Mouse (Mus musculus) forebrain, embryonic 13.5 days (tissue): ENCODE measurements around the gene Plekha7. TPM values are rescaled to one million over a fixed set of nuclear protein-coding genes. Genes with fewer than 3 reads are reported as not detected.
"Not testable (repeated sequence)": the region's sequence is repeated elsewhere in the genome, so short reads cannot be mapped to it uniquely, and the experiment has no call there.

Experiments
- ATAC-seq: fragments of 200-750 bp; cut with Nextera tagmentation; 2 replicates; pipeline ENCODE4 v1.8.0; 2017
- H3K27ac ChIP-seq: fragments of 300-500 bp; sonication (generic); 2 replicates; pipeline ENCODE4 v1.5.1; 2015; ENCODE audit warnings: inconsistent platforms, mild to moderate bottlenecking, moderate library complexity
- H3K27me3 ChIP-seq: fragments of 300-500 bp; sonication (generic); 2 replicates; pipeline ENCODE4 v1.6.1; 2015; ENCODE audit warnings: mild to moderate bottlenecking, inconsistent platforms
- H3K36me3 ChIP-seq: fragments of 300-500 bp; sonication (generic); 2 replicates; pipeline ENCODE4 v1.6.1; 2015; ENCODE audit warnings: mild to moderate bottlenecking, inconsistent platforms; ENCODE audit not compliant: poor library complexity, severe bottlenecking
- H3K4me1 ChIP-seq: fragments of 300-500 bp; sonication (generic); 2 replicates; pipeline ENCODE4 v1.6.1; 2015; ENCODE audit warnings: inconsistent platforms
- H3K4me2 ChIP-seq: fragments of 300-500 bp; sonication (generic); 2 replicates; pipeline ENCODE4 v1.6.1; 2015; ENCODE audit warnings: inconsistent platforms, mild to moderate bottlenecking, moderate library complexity
- H3K4me3 ChIP-seq: fragments of 300-500 bp; sonication (generic); 2 replicates; pipeline ENCODE4 v1.5.1; 2015; ENCODE audit warnings: mild to moderate bottlenecking, inconsistent platforms
- H3K9ac ChIP-seq: fragments of 300-500 bp; sonication (generic); 2 replicates; pipeline ENCODE4 v1.6.1; 2015; ENCODE audit warnings: mild to moderate bottlenecking, inconsistent platforms
- H3K9me3 ChIP-seq: fragments of 300-500 bp; sonication (generic); replicated peaks from 2 replicates; pipeline ENCODE4 v1.6.1; 2016; ENCODE audit warnings: inconsistent platforms
- WGBS: fragments of 180-500 bp; shearing (Covaris S2); methylation state at CpG from one replicate; pipeline ENCODE4 v1.1.7; 2015; 5-methylcytosine and 5-hydroxymethylcytosine counted together
- polyA plus RNA-seq: library from polyadenylated mRNA; unstranded; fragments of >200 nt; fragmentation: Nextera tagmentation; extraction: Ambion mirVana; gene quantifications from 2 replicates; pipeline ENCODE4 v1.2.1, GENCODE M21; 2015

The Plekha7 gene
- polyA plus RNA-seq, 1 experiment from 2014 or later = 13.1 TPM

DNA sequence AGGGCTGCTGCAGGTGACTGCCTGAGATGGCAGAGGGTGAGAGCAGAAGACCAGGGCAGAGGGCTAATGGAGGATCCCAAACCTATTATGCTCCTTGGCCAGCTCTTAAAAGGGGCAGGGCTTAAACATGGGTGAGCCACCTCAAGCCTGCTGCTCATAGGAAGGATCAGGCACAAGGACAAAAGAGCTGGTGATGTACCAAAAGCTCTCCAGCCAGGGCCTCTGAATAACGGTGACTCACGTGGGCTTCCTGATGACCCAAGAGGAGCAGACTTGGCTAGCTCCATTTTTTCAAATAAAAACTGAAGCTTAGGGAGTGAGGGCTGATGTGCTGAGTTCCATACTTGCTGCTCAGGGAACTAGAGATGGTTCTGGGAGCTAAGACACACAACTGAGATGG lies 192.2 kb downstream of the Plekha7 start:
- Histone ChIP-seq H3K27me3 (no peaks in the 10 kb centered on the region), H3K36me3 (no peaks in the 10 kb centered on the region), H3K9me3 (no peaks in the 10 kb centered on the region), H3K4me2 (no peak overlapping the region), H3K4me3 (no peak overlapping the region), H3K9ac (no peak overlapping the region), H3K27ac (no peak overlapping the region), H3K4me1 (peaks cover 4% of the 10 kb centered on the region)
- 72% methylated on average over 2 of the region's 2 CpGs for WGBS
- no peak for ATAC-seq

DNA sequence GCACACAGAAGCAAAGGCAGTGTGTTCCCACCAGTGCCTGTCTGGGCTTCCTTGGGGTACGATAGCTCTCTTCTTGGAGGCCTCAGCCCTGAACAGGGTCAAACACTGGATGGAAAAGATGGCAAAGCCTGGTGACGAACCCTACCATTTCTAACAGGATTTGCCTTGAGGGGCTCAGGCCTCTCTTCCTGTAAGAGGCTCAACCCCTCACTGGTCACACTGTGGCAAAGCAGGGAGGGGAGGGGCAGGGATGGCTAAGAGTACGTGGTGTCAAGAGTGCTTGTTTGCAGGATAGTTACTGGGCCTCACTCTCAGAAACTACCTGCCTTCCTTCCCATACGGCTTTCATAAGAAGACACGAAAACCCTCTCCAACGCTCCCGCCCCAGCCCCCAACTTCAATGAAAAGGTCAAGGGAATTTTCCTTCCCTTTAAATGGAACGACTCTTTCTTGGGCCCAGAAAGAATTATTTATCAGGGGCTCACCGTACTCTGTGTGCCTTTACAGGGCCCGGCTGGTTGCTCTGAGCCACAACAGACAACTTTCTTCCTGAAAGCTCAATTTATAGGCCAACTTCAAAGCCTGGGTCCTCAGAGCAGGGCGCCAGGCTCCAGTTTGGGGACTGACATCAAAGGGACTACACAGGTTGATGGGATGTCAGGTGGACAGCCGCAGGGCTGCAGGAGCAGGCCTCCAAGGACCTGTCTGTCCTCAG lies 192.8 kb downstream of the Plekha7 start:
- no peak overlapping the region for H3K4me3 ChIP-seq
- H3K9ac ChIP-seq = no peak overlapping the region
- H3K27ac ChIP-seq = no peak overlapping the region
- no peaks in the 10 kb centered on the region for H3K36me3 ChIP-seq
- 80% methylated on average over 12 of the region's 12 CpGs for WGBS
- no peaks in the 10 kb centered on the region for H3K27me3 ChIP-seq
- no peaks in the 10 kb centered on the region for H3K9me3 ChIP-seq
- no peak for ATAC-seq
- no peak overlapping the region for H3K4me2 ChIP-seq
- no peaks in the 10 kb centered on the region for H3K4me1 ChIP-seq

- ATAC-seq = no peak
- no peak overlapping the region for H3K27ac ChIP-seq
- WGBS = 91% methylated on average over 6 of the region's 6 CpGs
Measured at GRCm38 (mm10) chr7:116111546-116111945, 196.6 kb downstream of the Plekha7 start.

DNA sequence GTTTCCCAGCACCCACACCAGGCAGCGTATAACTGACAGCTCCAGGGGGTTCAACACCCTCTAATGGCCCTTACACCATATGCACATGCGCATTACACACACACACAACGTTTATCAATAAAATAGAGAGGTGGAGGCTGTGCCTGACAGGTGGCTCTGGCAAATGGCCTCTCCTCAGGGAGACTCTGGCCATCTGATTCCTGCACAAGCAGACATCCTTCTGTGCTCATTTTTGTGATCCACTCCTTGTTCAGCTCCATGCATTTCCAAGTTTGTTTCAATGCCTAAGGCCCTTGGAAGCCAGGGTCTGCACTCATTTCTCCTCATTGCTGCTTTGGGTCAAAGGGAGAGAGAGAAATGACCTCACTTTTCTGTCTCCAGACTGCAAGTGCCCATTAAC lies 197.5 kb downstream of the Plekha7 start:
- WGBS = 81% methylated on average over 3 of the region's 3 CpGs

More at GRCm38 (mm10) chr7:116111546-116111945, 196.6 kb downstream of the Plekha7 start:
- Histone ChIP-seq H3K4me1 (no peaks in the 10 kb centered on the region), H3K4me2 (no peak overlapping the region), H3K4me3 (no peak overlapping the region), H3K27me3 (no peaks in the 10 kb centered on the region), H3K9ac (no peak overlapping the region), H3K36me3 (peaks cover 12% of the 10 kb centered on the region), H3K9me3 (no peaks in the 10 kb centered on the region)

GRCm38 (mm10) chr7:116103091-116103490 lies 205.1 kb downstream of the Plekha7 start:
- H3K4me3 ChIP-seq = no peak overlapping the region
- no peak overlapping the region for H3K9ac ChIP-seq
- no peak overlapping the region for H3K27ac ChIP-seq
- no peaks in the 10 kb centered on the region for H3K9me3 ChIP-seq
- no peak for ATAC-seq
- no peak overlapping the region for H3K4me2 ChIP-seq
- no peaks in the 10 kb centered on the region for H3K27me3 ChIP-seq
- no peaks in the 10 kb centered on the region for H3K4me1 ChIP-seq
- H3K36me3 ChIP-seq = peaks cover 72% of the 10 kb centered on the region
- WGBS = 95% methylated on average over 9 of the region's 9 CpGs

More for the DNA sequence above, 197.5 kb downstream of the Plekha7 start:
- no peaks in the 10 kb centered on the region for H3K4me1 ChIP-seq
- ATAC-seq = no peak
- H3K4me3 ChIP-seq = no peak overlapping the region
- H3K9ac ChIP-seq = no peak overlapping the region
- peaks cover 21% of the 10 kb centered on the region for H3K36me3 ChIP-seq
- no peak overlapping the region for H3K27ac ChIP-seq
- no peak overlapping the region for H3K4me2 ChIP-seq
- no peaks in the 10 kb centered on the region for H3K27me3 ChIP-seq
- no peaks in the 10 kb centered on the region for H3K9me3 ChIP-seq

DNA sequence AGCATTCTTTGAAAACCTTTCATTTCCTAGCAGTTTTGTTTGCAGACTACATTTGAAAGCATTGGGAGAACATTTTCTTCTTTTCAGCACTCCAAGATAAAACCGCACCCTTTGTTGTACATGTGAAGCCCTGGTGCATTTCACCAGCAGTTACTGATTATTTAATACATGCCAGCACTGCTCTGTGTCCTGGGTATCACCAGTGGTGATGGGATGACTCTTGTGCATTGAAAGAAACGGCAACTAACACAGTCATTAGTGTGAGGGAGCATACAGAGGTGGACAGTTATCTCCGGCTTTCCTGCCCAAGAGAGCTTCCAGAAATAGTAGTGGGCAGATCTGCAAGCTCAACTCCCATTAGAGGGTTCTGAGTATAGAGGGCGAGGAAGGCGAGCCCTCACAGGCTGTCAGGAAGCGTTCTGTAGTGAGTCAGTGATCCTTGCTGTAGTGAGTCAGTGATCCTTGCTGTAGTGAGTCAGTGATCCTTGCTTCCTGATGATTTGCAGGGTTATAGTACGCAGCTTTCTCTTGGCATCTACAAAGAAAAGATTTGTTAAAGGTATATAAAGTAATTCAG lies 208.1 kb downstream of the Plekha7 start:
- Histone ChIP-seq H3K27me3 (no peaks in the 10 kb centered on the region), H3K36me3 (peaks cover 45% of the 10 kb centered on the region), H3K27ac (no peak overlapping the region), H3K4me1 (peaks cover 9% of the 10 kb centered on the region), H3K4me3 (no peak overlapping the region), H3K4me2 (no peak overlapping the region), H3K9ac (no peak overlapping the region), H3K9me3 (no peaks in the 10 kb centered on the region)
- no peak for ATAC-seq
- 92% methylated on average over 7 of the region's 7 CpGs for WGBS

- Histone ChIP-seq H3K9me3 (no peaks in the 10 kb centered on the region), H3K4me1 (peaks cover 24% of the 10 kb centered on the region), H3K27me3 (no peaks in the 10 kb centered on the region), H3K36me3 (no peaks in the 10 kb centered on the region), H3K27ac (peak overlapping the region; percentile 93), H3K4me3 (peak overlapping the region; percentile 73), H3K4me2 (peak overlapping the region; percentile 89), H3K9ac (peak overlapping the region; percentile 90)
- WGBS = 0% methylated on average over 19 of the region's 19 CpGs
- peak; percentile 88 for ATAC-seq
Measured at GRCm38 (mm10) chr7:116093466-116093850, 214.7 kb downstream of the Plekha7 start.

- H3K27me3 ChIP-seq = no peaks in the 10 kb centered on the region
- peak overlapping the region; percentile 93 for H3K27ac ChIP-seq
- peak overlapping the region; percentile 90 for H3K9ac ChIP-seq
- peak overlapping the region; percentile 73 for H3K4me3 ChIP-seq
- ATAC-seq = peak; percentile 100
- peaks cover 24% of the 10 kb centered on the region for H3K4me1 ChIP-seq
- no peaks in the 10 kb centered on the region for H3K36me3 ChIP-seq
- H3K4me2 ChIP-seq = peak overlapping the region; percentile 89
- H3K9me3 ChIP-seq = no peaks in the 10 kb centered on the region
- under 1% methylated on average over 38 of the region's 38 CpGs for WGBS
Measured at GRCm38 (mm10) chr7:116092710-116093465, 215.3 kb downstream of the Plekha7 start.

- not testable (repeated sequence) for H3K9me3 ChIP-seq, H3K27ac ChIP-seq, ATAC-seq, H3K4me3 ChIP-seq, H3K27me3 ChIP-seq, H3K9ac ChIP-seq, H3K4me2 ChIP-seq, H3K36me3 ChIP-seq, H3K4me1 ChIP-seq
- WGBS = 96% methylated on average over 11 of the region's 11 CpGs
Measured at GRCm38 (mm10) chr7:116084366-116084765, 223.8 kb downstream of the Plekha7 start, which contains the start of gene Gm4353. TSS of gene Gm4353 (minus strand) at chr7:116084635.

Other genes starting within 250 kb of the Plekha7 start
- gene Gm4353, start 223.7 kb downstream of the Plekha7 start, polyA plus RNA-seq = 0.57 and 1.6 TPM in 2 replicates
- gene Rps13, start 25.8 kb upstream of the Plekha7 start, polyA plus RNA-seq = 673 and 704 TPM in 2 replicates
- gene Pik3c2a, start 135.1 kb upstream of the Plekha7 start, polyA plus RNA-seq = 19.8 and 22.6 TPM in 2 replicates
- 14.4 TPM in 2 replicates for gene Nucb2, start 196.0 kb upstream of the Plekha7 start, polyA plus RNA-seq